Mouse (Mus musculus) B cell, adult 2 months (primary cell): ENCODE data around the gene Shcbp1.
"Not testable (repeated sequence)": the region's sequence is repeated elsewhere in the genome, so short reads cannot be mapped to it uniquely, and the experiment has no call there.

Source experiments
- DNase-seq, 2 experiments: peaks; one replicate each; pipeline ENCODE4 v3.0.0; 2022

Shcbp1 gene

GRCm38 (mm10) chr8:4779254-4780055, at the start of gene Shcbp1:
Gene Shcbp1 (minus strand): TSS chr8:4779567.
- DNase-seq: peak; percentile 93

GRCm38 (mm10) chr8:4808831-4809230, 29.5 kb upstream of the Shcbp1 start:
- no peak for DNase-seq

- peak; percentile 49 to 56 for DNase-seq
These were observed 21.3 kb upstream of the Shcbp1 start for GRCm38 (mm10) chr8:4800524-4801122.

GRCm38 (mm10) chr8:4778266-4778665, 1.1 kb downstream of the Shcbp1 start:
- no peak for DNase-seq

GRCm38 (mm10) chr8:4764751-4765150, 14.6 kb downstream of the Shcbp1 start:
- DNase-seq: no peak

GRCm38 (mm10) chr8:4753048-4753447, 26.3 kb downstream of the Shcbp1 start:
- no peak for DNase-seq

- DNase-seq: peak; percentile 9 to 16
These were observed 48.4 kb downstream of the Shcbp1 start for GRCm38 (mm10) chr8:4730942-4731341.

GRCm38 (mm10) chr8:4715546-4715945, 63.8 kb downstream of the Shcbp1 start:
- no peak for DNase-seq

GRCm38 (mm10) chr8:4708346-4708745, 71.0 kb downstream of the Shcbp1 start:
- DNase-seq: not testable (repeated sequence)

- not testable (repeated sequence) for DNase-seq
These were observed 71.5 kb downstream of the Shcbp1 start for GRCm38 (mm10) chr8:4707916-4708315.

GRCm38 (mm10) chr8:4691634-4692033, 87.7 kb downstream of the Shcbp1 start:
- peak; percentile 24 to 30 for DNase-seq
